In genomic region chr5:74121861-74122630, GRCm38 (mm10) we compare ENCODE assay signal across 17 mouse cellular contexts. TPM values are rescaled to one million over a fixed set of nuclear protein-coding genes. Genes with fewer than 3 reads are reported as not detected.
DNase-seq lines count a peak whose midpoint lies in the region; ATAC-seq and TF ChIP-seq lines count a peak whose summit lies in the region.
"Had no signal": no experiment of that assay in that cellular context is flagged by ENCODE, and none has a peak within 500 bp of the region (broad histone marks: within the 10 kb centered on the region; RNA-seq: fewer than 3 reads in every experiment).

No protein-coding gene starts in this region.

- H3K9ac ChIP-seq in lung, embryonic 16.5 days (ENCODE audit: low read length), result no peak overlapping the region
- H3K9ac ChIP-seq in limb, embryonic 12.5 days (replicated peaks), result no peak overlapping the region
- H3K9ac ChIP-seq: neural tube, embryonic 12.5 days had no signal

- no peak overlapping the region for H3K4me3 ChIP-seq in lung, embryonic 16.5 days (ENCODE audit: low read length)
- H3K4me3 ChIP-seq in lung, adult 2 months (replicated peaks; ENCODE audit: extremely low read depth, low read depth, low read length), result no peak overlapping the region
- no peak overlapping the region for H3K4me3 ChIP-seq in limb, embryonic 12.5 days (replicated peaks)
- H3K4me3 ChIP-seq: hindbrain, embryonic 10.5 days; neural tube, embryonic 12.5 days had no signal

- no peak for TF ChIP-seq CTCF in lung, adult 2 months (IDR thresholded peaks at IDR 0.05; ENCODE audit: insufficient read depth, low read length)

- no peak for TF ChIP-seq POLR2A in lung, adult 2 months (IDR thresholded peaks at IDR 0.05; ENCODE audit: borderline replicate concordance, extremely low read depth, low read depth, low read length)

- H3K27ac ChIP-seq in lung, embryonic 16.5 days (ENCODE audit: low read length), result no peak overlapping the region
- H3K27ac ChIP-seq in limb, embryonic 12.5 days, result peak overlapping the region; percentile 78
- H3K27ac ChIP-seq: hindbrain, embryonic 10.5 days; macrophage; neural tube, embryonic 12.5 days had no signal

- WGBS in lung, embryonic 16.5 days, result 67% methylated on average over 9 of the region's 9 CpGs
- 81% methylated on average over 9 of the region's 9 CpGs for WGBS in lung, adult 2 months
- 54% methylated on average over 9 of the region's 9 CpGs for WGBS in limb, embryonic 12.5 days

- DNase-seq in gastrocnemius, postnatal 25 days, result peak; percentile 27
- no peak for DNase-seq in gastrocnemius, postnatal 4 days (ENCODE audit: low spot score in 2 of 2)
- no peak for DNase-seq in lung, adult 2 months
- peak; percentile 56 for DNase-seq in thymus, postnatal 25 days
- no peak for DNase-seq in layer of hippocampus, adult 8-10 months (ENCODE audit: low spot score in 2 of 2)
- no peak for DNase-seq in lung, postnatal 25 days (ENCODE audit: low spot score)
- DNase-seq: cerebellum, postnatal 25 days; kidney, adult 8-10 months; right cerebral cortex, adult 18-20 months had no signal

- no peaks in the 10 kb centered on the region for H3K9me3 ChIP-seq in lung, embryonic 16.5 days (ENCODE audit: control insufficient read depth, low read length)
- peaks cover 3% of the 10 kb centered on the region; the same call in 1 of the 2 replicates for H3K9me3 ChIP-seq in limb, embryonic 12.5 days
- H3K9me3 ChIP-seq: G1E; hindbrain, embryonic 10.5 days had no signal

- H3K27me3 ChIP-seq in lung, embryonic 16.5 days (ENCODE audit: control insufficient read depth, insufficient read depth, low read depth, low read length), result no peaks in the 10 kb centered on the region
- H3K27me3 ChIP-seq in limb, embryonic 12.5 days, result no peaks in the 10 kb centered on the region
- H3K27me3 ChIP-seq: neural tube, embryonic 12.5 days had no signal

- no peaks in the 10 kb centered on the region for H3K36me3 ChIP-seq in lung, embryonic 16.5 days (ENCODE audit: control insufficient read depth, insufficient read depth, low read length)
- H3K36me3 ChIP-seq in limb, embryonic 12.5 days, result no peaks in the 10 kb centered on the region
- H3K36me3 ChIP-seq: G1E; hindbrain, embryonic 10.5 days; neural tube, embryonic 12.5 days had no signal

- H3K4me2 ChIP-seq in lung, embryonic 16.5 days (ENCODE audit: low read depth, low read length), result no peak overlapping the region
- H3K4me2 ChIP-seq in limb, embryonic 12.5 days, result no peak overlapping the region
- H3K4me2 ChIP-seq: neural tube, embryonic 12.5 days had no signal

- ATAC-seq in lung, embryonic 16.5 days (ENCODE audit: low read depth), result 0 out of 2 replicates have a peak, but pooled peaks have one; percentile 18
- peak; percentile 88 for ATAC-seq in limb, embryonic 12.5 days (ENCODE audit: insufficient number of reproducible peaks, insufficient read depth, low FRiP score, low TSS enrichment, low read depth)
- ATAC-seq: activated CD4-positive, CD25-positive, alpha-beta regulatory T cell, adult 4 months; forebrain, embryonic 14.5 days had no signal

- peaks cover 5% of the 10 kb centered on the region; the same call in 1 of the 2 replicates for H3K4me1 ChIP-seq in lung, embryonic 16.5 days (replicated peaks; ENCODE audit: control insufficient read depth, insufficient read depth, low read length)
- H3K4me1 ChIP-seq in lung, adult 2 months (ENCODE audit: control insufficient read depth, insufficient read depth, low read length), result no peaks in the 10 kb centered on the region
- peaks cover 20% of the 10 kb centered on the region for H3K4me1 ChIP-seq in limb, embryonic 12.5 days (replicated peaks)
- H3K4me1 ChIP-seq: neural tube, embryonic 12.5 days had no signal

RNA-seq across cellular contexts. Expression of gene Usp46, which starts 53.8 kb away (rescaled TPM):
- 10 to 100 TPM; 11.8 to 14.1 TPM for total RNA-seq in gastrocnemius, postnatal 25 days (2021)
- 10 to 100 TPM; 39.0 to 41.3 TPM for total RNA-seq in gastrocnemius, postnatal 4 days (2021)
- polyA plus RNA-seq in lung, embryonic 16.5 days (2015; fragmentation: Nextera tagmentation; extraction: Ambion mirVana), result 50.7 and 52.3 TPM in 2 replicates
- polyA plus RNA-seq in lung, adult 2 months (2012; rRNA removed), result 7.4 and 14.9 TPM in 2 replicates
- polyA plus RNA-seq in limb, embryonic 12.5 days (2016; fragmentation: Nextera tagmentation; extraction: Ambion mirVana), result 47.2 and 49.3 TPM in 2 replicates
- total RNA-seq in layer of hippocampus, adult 8-10 months (2022), result 100 to 1,000 TPM; 119 to 153 (median 135) TPM

Comparison
In these comparisons a context has a peak if more than half of its experiments do, and no peak if none do; other contexts are left out.
1. DNase-seq: peak in gastrocnemius, postnatal 25 days (single experiment) and thymus, postnatal 25 days (single experiment); none in gastrocnemius, postnatal 4 days (0 of 2), lung, adult 2 months (single experiment), layer of hippocampus, adult 8-10 months (0 of 2) and lung, postnatal 25 days (single experiment).